Mouse (Mus musculus) C2C12 (cell line): ENCODE data around the gene Dnm1. TPM values are rescaled to one million over a fixed set of nuclear protein-coding genes. Genes with fewer than 3 reads are reported as not detected.

Source experiments
- H3K27me3 ChIP-seq: one replicate; pipeline ENCODE4 v1.6.1; 2011; ENCODE audit not compliant: control insufficient read depth, insufficient read depth, insufficient read length
- H3K36me3 ChIP-seq: one replicate; pipeline ENCODE4 v1.6.1; 2011; ENCODE audit not compliant: control insufficient read depth, insufficient read depth
- H3K4me3 ChIP-seq: one replicate; pipeline ENCODE4 v1.5.1; 2011; ENCODE audit warnings: mild to moderate bottlenecking, control low read depth; ENCODE audit not compliant: poor library complexity, insufficient read depth, severe bottlenecking
- H3K79me2 ChIP-seq: one replicate; pipeline ENCODE4 v1.6.1; 2011; ENCODE audit not compliant: control insufficient read depth, insufficient read depth
- H3K79me3 ChIP-seq: one replicate; pipeline ENCODE4 v1.6.1; 2011; ENCODE audit warnings: low read depth, control low read depth
- H3ac ChIP-seq: one replicate; pipeline ENCODE3; 2011; ENCODE audit warnings: low read depth; ENCODE audit not compliant: control insufficient read depth, insufficient read length
- CEBPB ChIP-seq: IDR thresholded peaks from one replicate; pipeline ENCODE4 v1.6.1; 2011; ENCODE audit warnings: low read depth, mild to moderate bottlenecking, control low read depth, moderate library complexity
- CTCF ChIP-seq: IDR thresholded peaks from one replicate; pipeline ENCODE4 v1.5.1; 2011; ENCODE audit not compliant: control insufficient read depth, insufficient read depth, insufficient read length
- FOSL1 ChIP-seq: IDR thresholded peaks from one replicate; pipeline ENCODE4 v1.8.0; 2011; ENCODE audit warnings: mild to moderate bottlenecking, low read length; ENCODE audit not compliant: poor library complexity, insufficient read depth, severe bottlenecking
- MAX ChIP-seq: IDR thresholded peaks from one replicate; pipeline ENCODE4 v1.6.1; 2011; ENCODE audit warnings: mild to moderate bottlenecking, control low read depth
- MYOD1 ChIP-seq: IDR thresholded peaks from one replicate; pipeline ENCODE4 v1.6.1; 2011; ENCODE audit warnings: low read depth; ENCODE audit not compliant: control insufficient read depth, insufficient read length
- MYOG ChIP-seq: IDR thresholded peaks from one replicate; pipeline ENCODE4 v1.6.1; 2011; ENCODE audit not compliant: control insufficient read depth, insufficient read length; ENCODE audit errors: extremely low read depth
- USF1 ChIP-seq: IDR thresholded peaks from one replicate; pipeline ENCODE4 v1.6.1; 2011; ENCODE audit warnings: low read depth, mild to moderate bottlenecking, control low read depth, moderate library complexity
- microRNA-seq: library from miRNA; unstranded; fragments of <30 nt; microRNA quantifications from one replicate; pipeline ENCODE4, GENCODE M21; 2019; ENCODE audit warnings: borderline microRNAs expressed
- polyA plus RNA-seq: library from polyadenylated mRNA; unstranded; fragments of >200 nt; fragmentation: generic; extraction: Trizol; gene quantifications from one replicate; pipeline ENCODE4 v1.2.1, GENCODE M21; 2012; ENCODE audit warnings: missing spikeins

The Dnm1 gene
- polyA plus RNA-seq, 1 experiment, result 27.7 TPM

GRCm38 (mm10) chr2:32260635-32261034 is 92.5 kb downstream of the Dnm1 start:
- TF ChIP-seq USF1 (no peak), MYOG (no peak), MYOD1 (no peak), MAX (no peak), CTCF (no peak), FOSL1 (no peak), CEBPB (no peak)
- Histone ChIP-seq H3K79me2 (peaks cover 20% of the 10 kb centered on the region), H3K27me3 (peaks cover 3% of the 10 kb centered on the region), H3K4me3 (no peak overlapping the region), H3K36me3 (peaks cover 32% of the 10 kb centered on the region), H3K79me3 (peaks cover 12% of the 10 kb centered on the region), H3ac (no peak overlapping the region)

- H3K79me2 ChIP-seq, result peaks cover 20% of the 10 kb centered on the region
- H3K27me3 ChIP-seq, result no peaks in the 10 kb centered on the region
- H3K4me3 ChIP-seq, result peak within 1 kb of the TSS; percentile 71
- TF ChIP-seq MYOD1 (no peak), USF1 (no peak), MYOG (no peak), MAX (peak; percentile 84), CEBPB (no peak), FOSL1 (no peak)
- peak within 1 kb of the TSS; percentile 95 for H3ac ChIP-seq
- H3K79me3 ChIP-seq, result peaks cover 12% of the 10 kb centered on the region
- peaks cover 34% of the 10 kb centered on the region for H3K36me3 ChIP-seq
Measured at GRCm38 (mm10) chr2:32259657-32260417, 93.3 kb downstream of the Dnm1 start, which contains the start of gene Uck1. Gene Uck1 (minus strand): TSS chr2:32260159.

GRCm38 (mm10) chr2:32258887-32259533 is 94.1 kb downstream of the Dnm1 start:
- TF ChIP-seq MAX, result no peak
- TF ChIP-seq MYOD1, result no peak
- TF ChIP-seq FOSL1, result no peak
- TF ChIP-seq MYOG, result no peak
- no peak for TF ChIP-seq CTCF
- TF ChIP-seq CEBPB, result no peak
- no peak for TF ChIP-seq USF1
- Histone ChIP-seq H3K27me3 (no peaks in the 10 kb centered on the region), H3K36me3 (peaks cover 43% of the 10 kb centered on the region), H3K79me3 (peaks cover 12% of the 10 kb centered on the region), H3K4me3 (peak overlapping the region; percentile 71), H3ac (peak overlapping the region; percentile 40), H3K79me2 (peaks cover 20% of the 10 kb centered on the region)

Small RNA genes lying within 50 kb of the gene (microRNA-seq; reads per million reads assigned to microRNA genes)
- gene Gm23363 (0.12 reads per million), gene Mir199b (36.2 reads per million, percentile 67 among the genes with 10 or more reads in this experiment)

Other genes starting within 250 kb of the Dnm1 start
- 45.0 TPM for gene Prrc2b, start 202.3 kb downstream of the Dnm1 start, polyA plus RNA-seq
- gene Pomt1, start 116.7 kb downstream of the Dnm1 start, polyA plus RNA-seq, result 12.9 TPM
- 47.7 TPM for gene Uck1, start 93.2 kb downstream of the Dnm1 start, polyA plus RNA-seq
- gene Golga2, start 66.0 kb downstream of the Dnm1 start, polyA plus RNA-seq, result 36.3 TPM
- 387 TPM for gene Swi5, start 65.3 kb downstream of the Dnm1 start, polyA plus RNA-seq
- 43.5 TPM for gene Ciz1, start 1.0 kb downstream of the Dnm1 start, polyA plus RNA-seq
- gene 1110008P14Rik, start 28.6 kb upstream of the Dnm1 start, polyA plus RNA-seq, result 104 TPM
- gene Lcn2, start 34.9 kb upstream of the Dnm1 start, polyA plus RNA-seq, result not detected
- gene Ptges2, start 42.6 kb upstream of the Dnm1 start, polyA plus RNA-seq, result 39.1 TPM
- gene Naif1, start 97.1 kb upstream of the Dnm1 start, polyA plus RNA-seq, result 3.2 TPM
- gene Slc25a25, start 98.1 kb upstream of the Dnm1 start, polyA plus RNA-seq, result 11.2 TPM
- 2.4 TPM for gene Fam102a, start 182.0 kb upstream of the Dnm1 start, polyA plus RNA-seq
- 73.7 TPM for gene Dpm2, start 217.5 kb upstream of the Dnm1 start, polyA plus RNA-seq
- gene Pip5kl1, start 221.5 kb upstream of the Dnm1 start, polyA plus RNA-seq, result 0.05 TPM
- gene 9430097D07Rik, start 222.3 kb upstream of the Dnm1 start, polyA plus RNA-seq, result 0.04 TPM
- gene St6galnac4, start 233.8 kb upstream of the Dnm1 start, polyA plus RNA-seq, result 82.3 TPM
- gene St6galnac6, start 246.4 kb upstream of the Dnm1 start, polyA plus RNA-seq, result 59.1 TPM